Mouse (Mus musculus): ENCODE results near the gene Ehd1. TPM values are rescaled to one million over a fixed set of nuclear protein-coding genes. Genes with fewer than 3 reads are reported as not detected.
A peak's percentile ranks its signal among the peaks of the same experiment; 100 is the strongest.

Gene Ehd1
- polyA plus RNA-seq, 1 experiment, result not detected

DNA sequence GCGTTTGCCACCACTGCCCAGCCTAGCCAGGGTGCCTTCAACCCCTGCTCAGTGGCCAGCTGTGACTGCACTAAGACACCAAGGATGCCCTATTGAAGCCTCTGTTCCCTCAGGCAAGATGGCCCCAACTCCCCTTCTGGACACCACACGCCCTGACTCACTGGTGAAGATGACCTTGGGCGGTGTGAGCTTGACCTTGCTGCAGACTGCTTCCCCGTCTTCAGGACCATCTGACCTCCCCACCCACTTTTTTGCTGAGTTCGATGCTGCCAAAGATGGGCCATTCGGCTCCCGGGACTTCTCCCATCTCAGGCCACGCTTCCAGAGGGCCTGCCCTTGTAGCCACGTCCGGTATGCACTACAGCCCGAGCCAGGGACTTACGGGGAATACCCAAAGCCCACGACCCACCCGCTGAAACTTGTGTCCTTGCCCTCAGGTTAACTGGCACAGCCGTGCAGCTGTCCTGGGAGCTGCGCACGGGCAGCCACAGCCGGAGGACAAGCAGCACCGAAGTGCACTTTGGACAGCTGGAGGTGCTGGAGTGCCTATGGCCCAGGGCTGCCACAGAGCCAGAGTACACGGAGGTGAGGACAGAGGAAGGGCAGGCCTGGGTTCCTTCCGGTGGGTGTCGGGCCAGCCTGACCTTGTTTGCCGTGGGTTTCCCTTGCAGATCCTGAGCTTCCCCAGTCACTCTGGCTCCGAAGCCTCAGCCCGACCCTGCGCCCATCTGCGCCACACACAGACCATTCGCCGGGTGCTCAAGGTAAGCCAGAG is 28.8 kb upstream of the Ehd1 start:
- WGBS, result 96% methylated on average over 29 of the region's 29 CpGs
- Histone ChIP-seq H3K27ac (ENCODE audit: insufficient read depth, low read depth, low read length) (no peak overlapping the region), H3K4me1 (ENCODE audit: control insufficient read depth, insufficient read depth, low read length) (peaks cover 4% of the 10 kb centered on the region; the same call in 1 of the 2 replicates), H3K4me3 (ENCODE audit: insufficient read depth, low read depth, low read length) (no peak overlapping the region)
- TF ChIP-seq POLR2A (IDR thresholded peaks at IDR 0.05; ENCODE audit: insufficient read depth, low read depth, low read length) (no peak), CTCF (IDR thresholded peaks at IDR 0.05; ENCODE audit: insufficient read depth, low read depth, low read length) (no peak)

DNA sequence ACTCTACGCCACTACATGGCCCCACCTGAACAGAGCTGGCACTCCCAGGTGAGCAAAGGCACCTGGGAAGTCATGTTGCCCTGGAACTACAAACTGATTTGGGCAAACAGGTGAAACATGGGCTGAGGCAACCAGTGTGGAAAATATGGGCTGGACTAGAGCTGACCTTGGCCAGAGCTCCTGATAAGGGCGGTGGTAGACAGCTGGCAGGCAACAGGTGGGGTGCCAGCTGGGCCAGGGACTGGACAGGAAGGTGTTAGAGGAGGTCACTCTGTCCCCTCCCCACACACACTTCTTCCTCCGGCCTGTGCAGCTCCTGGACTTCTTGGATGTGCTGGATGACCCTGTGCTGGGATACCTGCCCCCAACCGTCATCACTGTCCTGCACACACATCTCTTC is 23.5 kb upstream of the Ehd1 start:
- Histone ChIP-seq H3K4me3 (ENCODE audit: insufficient read depth, low read depth, low read length) (no peak overlapping the region), H3K27ac (ENCODE audit: insufficient read depth, low read depth, low read length) (no peak overlapping the region), H3K4me1 (ENCODE audit: control insufficient read depth, insufficient read depth, low read length) (no peaks in the 10 kb centered on the region)
- no peak for TF ChIP-seq POLR2A (IDR thresholded peaks at IDR 0.05; ENCODE audit: insufficient read depth, low read depth, low read length)
- TF ChIP-seq CTCF (IDR thresholded peaks at IDR 0.05; ENCODE audit: insufficient read depth, low read depth, low read length), result no peak
- 88% methylated on average over 4 of the region's 4 CpGs for WGBS

DNA sequence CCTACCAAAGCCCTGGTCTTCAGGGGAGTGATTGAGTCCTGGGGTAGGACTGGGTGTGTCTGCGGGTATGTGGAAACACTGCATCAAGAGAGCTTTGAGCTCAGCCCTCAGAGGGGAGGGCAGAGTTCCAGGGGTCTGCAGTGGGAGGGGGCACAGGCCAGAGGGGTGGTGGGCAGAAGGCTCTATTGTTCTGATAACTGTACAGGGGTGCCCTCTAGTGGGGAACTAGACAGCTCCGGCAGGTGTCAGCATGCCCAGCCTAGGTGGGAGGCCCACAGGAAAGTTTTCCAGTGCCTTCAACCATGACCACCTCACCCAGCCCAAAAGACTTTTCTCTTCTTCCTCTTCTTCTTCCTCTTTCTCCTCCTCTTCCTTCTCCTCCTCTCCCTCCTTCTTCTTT is 16.1 kb upstream of the Ehd1 start:
- WGBS, result 67% methylated on average over 2 of the region's 2 CpGs
- TF ChIP-seq POLR2A (IDR thresholded peaks at IDR 0.05; ENCODE audit: insufficient read depth, low read depth, low read length) (no peak), CTCF (IDR thresholded peaks at IDR 0.05; ENCODE audit: insufficient read depth, low read depth, low read length) (no peak)
- H3K27ac ChIP-seq (ENCODE audit: insufficient read depth, low read depth, low read length), result no peak overlapping the region

DNA sequence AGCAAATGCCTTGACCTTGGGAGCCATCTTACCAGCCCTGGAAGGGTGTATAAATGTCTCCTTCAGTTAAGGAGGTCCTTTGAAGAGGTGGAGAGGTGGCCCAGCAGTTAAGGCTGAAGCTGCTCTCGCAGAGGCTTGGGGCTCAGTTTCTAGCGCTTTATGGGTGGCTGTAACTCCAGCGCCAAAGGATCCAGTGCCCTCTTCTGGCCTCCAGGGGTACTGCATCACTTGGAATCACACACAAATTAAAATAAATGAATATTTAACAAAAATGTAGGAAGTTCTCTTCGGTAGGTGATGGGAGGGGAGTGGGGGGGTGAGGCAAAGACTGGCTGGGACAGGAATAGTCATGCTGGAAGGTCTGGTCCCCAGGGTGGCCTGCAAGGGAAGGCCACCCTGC is 15.6 kb upstream of the Ehd1 start:
- Histone ChIP-seq H3K4me1 (ENCODE audit: control insufficient read depth, insufficient read depth, low read length) (peaks cover 5% of the 10 kb centered on the region), H3K27ac (ENCODE audit: insufficient read depth, low read depth, low read length) (no peak overlapping the region), H3K4me3 (ENCODE audit: insufficient read depth, low read depth, low read length) (no peak overlapping the region)
- TF ChIP-seq CTCF (IDR thresholded peaks at IDR 0.05; ENCODE audit: insufficient read depth, low read depth, low read length) (peak; percentile 38; the same call in 1 of the 2 replicates), POLR2A (IDR thresholded peaks at IDR 0.05; ENCODE audit: insufficient read depth, low read depth, low read length) (no peak)
- WGBS, result 76% methylated on average over 4 of the region's 4 CpGs

More for the DNA sequence above, 16.1 kb upstream of the Ehd1 start:
- Histone ChIP-seq H3K4me3 (ENCODE audit: insufficient read depth, low read depth, low read length) (no peak overlapping the region), H3K4me1 (ENCODE audit: control insufficient read depth, insufficient read depth, low read length) (peaks cover 5% of the 10 kb centered on the region)

DNA sequence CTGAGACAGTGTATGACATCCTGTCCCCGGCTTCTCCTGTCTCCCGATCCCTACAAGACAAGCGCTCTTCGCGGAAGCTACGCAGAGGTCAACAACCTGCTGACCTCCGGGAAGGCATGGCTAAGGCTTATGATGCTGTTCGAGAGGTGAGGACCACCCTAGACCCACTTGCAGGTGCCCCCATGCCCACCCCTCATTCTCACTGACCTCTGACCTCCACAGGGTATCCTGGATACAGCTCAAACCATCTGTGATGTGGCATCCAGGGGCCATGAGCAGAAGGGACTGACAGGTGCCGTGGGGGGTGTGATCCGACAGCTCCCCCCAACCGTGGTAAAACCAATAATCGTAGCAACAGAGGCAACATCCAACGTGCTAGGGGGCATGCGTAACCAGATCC is 15.1 kb upstream of the Ehd1 start:
- Histone ChIP-seq H3K4me1 (ENCODE audit: control insufficient read depth, insufficient read depth, low read length) (peaks cover 5% of the 10 kb centered on the region), H3K27ac (ENCODE audit: insufficient read depth, low read depth, low read length) (no peak overlapping the region), H3K4me3 (ENCODE audit: insufficient read depth, low read depth, low read length) (no peak overlapping the region)
- 96% methylated on average over 14 of the region's 14 CpGs for WGBS
- TF ChIP-seq CTCF (IDR thresholded peaks at IDR 0.05; ENCODE audit: insufficient read depth, low read depth, low read length) (no peak), POLR2A (IDR thresholded peaks at IDR 0.05; ENCODE audit: insufficient read depth, low read depth, low read length) (no peak)

DNA sequence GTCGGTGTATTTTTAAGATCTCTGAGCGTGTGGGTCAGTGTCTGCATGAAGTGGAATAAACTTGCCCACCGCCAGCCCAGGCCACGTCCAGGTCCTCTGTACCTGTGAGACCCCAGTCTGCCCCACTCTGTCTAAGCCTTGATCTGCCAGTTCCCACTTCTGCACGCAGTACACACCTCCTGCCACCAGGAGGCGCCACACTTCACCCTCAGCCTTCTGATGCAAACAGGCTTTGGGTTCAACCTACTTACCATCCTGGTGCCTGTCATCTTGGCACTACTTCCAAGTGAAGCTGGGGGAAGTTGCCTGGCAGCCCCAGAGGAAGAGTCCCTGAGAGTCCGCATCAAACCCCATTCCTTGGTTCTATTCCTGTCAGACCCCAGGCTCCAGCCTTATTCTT is 14.3 kb upstream of the Ehd1 start:
- Histone ChIP-seq H3K27ac (ENCODE audit: insufficient read depth, low read depth, low read length) (no peak overlapping the region), H3K4me1 (ENCODE audit: control insufficient read depth, insufficient read depth, low read length) (peaks cover 5% of the 10 kb centered on the region), H3K4me3 (ENCODE audit: insufficient read depth, low read depth, low read length) (no peak overlapping the region)
- WGBS, result 59% methylated on average over 7 of the region's 7 CpGs
- TF ChIP-seq CTCF (IDR thresholded peaks at IDR 0.05; ENCODE audit: insufficient read depth, low read depth, low read length), result peak; percentile 90
- TF ChIP-seq POLR2A (IDR thresholded peaks at IDR 0.05; ENCODE audit: insufficient read depth, low read depth, low read length), result no peak

DNA sequence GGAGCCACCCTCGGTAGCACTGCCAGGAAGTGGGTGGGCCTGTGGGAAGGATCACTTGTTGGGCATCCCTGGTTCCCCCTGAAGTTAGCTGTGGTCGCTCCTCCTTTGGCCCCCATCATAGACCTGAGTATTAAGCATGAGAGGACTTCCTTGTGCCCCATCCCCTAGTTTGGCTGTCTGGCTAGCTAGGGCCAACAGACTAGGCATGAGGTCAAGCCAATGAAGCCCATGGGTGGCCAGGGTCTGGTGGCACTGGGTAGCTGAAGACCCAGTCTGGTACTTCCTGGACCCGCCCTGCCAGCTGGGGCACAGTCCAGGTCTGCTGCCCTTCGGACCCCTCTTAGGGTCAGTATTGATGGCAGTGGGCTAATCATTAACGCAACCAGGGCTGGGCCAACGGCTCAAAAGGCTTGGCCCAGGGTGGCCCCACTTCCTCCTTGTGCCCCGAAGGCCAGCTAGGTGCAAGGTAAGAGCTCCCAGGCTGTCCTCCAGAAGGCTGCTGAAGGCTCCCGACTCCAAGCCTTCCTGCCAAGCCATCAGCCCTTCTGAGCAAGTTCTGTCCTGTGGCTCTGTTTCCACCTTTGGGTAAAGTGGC is 13.6 kb upstream of the Ehd1 start:
- no peak overlapping the region for H3K4me3 ChIP-seq (ENCODE audit: insufficient read depth, low read depth, low read length)
- H3K27ac ChIP-seq (ENCODE audit: insufficient read depth, low read depth, low read length), result no peak overlapping the region
- 91% methylated on average over 8 of the region's 8 CpGs for WGBS
- TF ChIP-seq POLR2A (IDR thresholded peaks at IDR 0.05; ENCODE audit: insufficient read depth, low read depth, low read length) (no peak), CTCF (IDR thresholded peaks at IDR 0.05; ENCODE audit: insufficient read depth, low read depth, low read length) (no peak)
- H3K4me1 ChIP-seq (ENCODE audit: control insufficient read depth, insufficient read depth, low read length), result peaks cover 5% of the 10 kb centered on the region

DNA sequence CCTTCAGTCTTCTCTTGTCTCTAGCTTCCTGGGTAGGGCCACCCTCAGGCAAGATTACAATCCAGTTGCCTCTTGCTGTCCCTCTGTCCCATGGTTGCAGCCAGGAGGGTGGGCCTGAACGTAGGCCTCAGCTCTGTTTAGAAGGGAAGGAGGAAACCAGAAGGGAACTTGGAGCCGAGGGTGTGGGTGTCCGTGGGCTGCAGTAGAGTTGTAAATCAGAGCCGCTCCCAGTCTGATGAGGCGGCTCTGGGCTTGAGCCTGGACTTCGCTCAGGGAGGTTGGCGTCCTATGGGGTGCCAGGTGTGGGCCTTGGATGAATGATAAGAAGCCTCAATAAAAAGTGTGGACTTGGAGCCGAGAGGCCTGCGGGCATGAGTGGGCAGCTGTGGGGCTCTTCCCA is 12.3 kb upstream of the Ehd1 start:
- H3K4me3 ChIP-seq (ENCODE audit: insufficient read depth, low read depth, low read length), result no peak overlapping the region
- no peak overlapping the region for H3K27ac ChIP-seq (ENCODE audit: insufficient read depth, low read depth, low read length)
- TF ChIP-seq POLR2A (IDR thresholded peaks at IDR 0.05; ENCODE audit: insufficient read depth, low read depth, low read length), result no peak
- TF ChIP-seq CTCF (IDR thresholded peaks at IDR 0.05; ENCODE audit: insufficient read depth, low read depth, low read length), result no peak
- peaks cover 5% of the 10 kb centered on the region for H3K4me1 ChIP-seq (ENCODE audit: control insufficient read depth, insufficient read depth, low read length)
- 69% methylated on average over 9 of the region's 9 CpGs for WGBS

DNA sequence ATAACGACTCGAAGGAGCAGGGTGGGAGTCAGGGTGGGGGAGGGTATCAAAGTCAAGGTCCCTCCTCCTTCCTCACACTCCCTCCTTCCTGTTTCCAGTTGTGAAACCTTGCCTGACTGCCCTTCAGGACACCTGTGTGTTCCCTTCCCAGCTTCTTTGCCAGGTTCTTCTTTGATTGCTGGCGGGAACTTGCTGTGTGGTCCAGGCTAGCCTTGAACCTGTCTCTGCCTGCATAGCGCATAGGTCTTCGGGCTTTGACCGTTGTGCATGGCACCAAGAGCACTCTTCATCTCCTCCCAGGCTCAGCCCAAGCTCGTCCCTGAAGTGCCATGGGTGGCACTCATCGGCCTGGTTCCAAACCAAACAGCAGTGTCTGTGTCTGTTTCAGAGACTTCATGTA is 11.6 kb upstream of the Ehd1 start:
- 91% methylated on average over 8 of the region's 8 CpGs for WGBS
- Histone ChIP-seq H3K27ac (ENCODE audit: insufficient read depth, low read depth, low read length) (no peak overlapping the region), H3K4me1 (ENCODE audit: control insufficient read depth, insufficient read depth, low read length) (peaks cover 5% of the 10 kb centered on the region), H3K4me3 (ENCODE audit: insufficient read depth, low read depth, low read length) (no peak overlapping the region)
- no peak for TF ChIP-seq CTCF (IDR thresholded peaks at IDR 0.05; ENCODE audit: insufficient read depth, low read depth, low read length)
- no peak for TF ChIP-seq POLR2A (IDR thresholded peaks at IDR 0.05; ENCODE audit: insufficient read depth, low read depth, low read length)
